ENCODE assay signal across 8 mouse cellular contexts in genomic region chr10:127326828-127327227, GRCm38 (mm10). TPM values are rescaled to one million over a fixed set of nuclear protein-coding genes. Genes with fewer than 3 reads are reported as not detected.
DNase-seq lines count a peak whose midpoint lies in the region; ATAC-seq and TF ChIP-seq lines count a peak whose summit lies in the region.

No protein-coding gene starts in this region.

- H3K4me1 ChIP-seq in brown adipose tissue, adult 24 weeks (ENCODE audit: control insufficient read depth, insufficient read depth, insufficient read length, low read length), result no peaks in the 10 kb centered on the region; the same call in 1 of the 2 replicates
- H3K4me1 ChIP-seq in heart, embryonic 15.5 days (replicated peaks), result peaks cover 21% of the 10 kb centered on the region
- H3K4me1 ChIP-seq in limb, embryonic 13.5 days, result peaks cover 16% of the 10 kb centered on the region
- peaks cover 10% of the 10 kb centered on the region; the same call in 1 of the 2 replicates for H3K4me1 ChIP-seq in stomach, postnatal 0 days (replicated peaks; ENCODE audit: control insufficient read depth, insufficient read depth)

- no peak for ATAC-seq in heart, embryonic 15.5 days (replicated peaks; ENCODE audit: insufficient number of reproducible peaks, insufficient read depth, low FRiP score, low read depth)
- ATAC-seq in limb, embryonic 13.5 days (ENCODE audit: low FRiP score, low read depth), result no peak
- 0 out of 2 replicates have a peak, but pooled peaks have one; percentile 1 for ATAC-seq in stomach, postnatal 0 days (ENCODE audit: low FRiP score, low TSS enrichment)

- no peak for TF ChIP-seq EP300 in stomach, postnatal 0 days (optimal IDR thresholded peaks at IDR 0.05)

- peak overlapping the region; percentile 53 for H3K9ac ChIP-seq in heart, embryonic 15.5 days
- peak overlapping the region; percentile 76 for H3K9ac ChIP-seq in limb, embryonic 13.5 days
- peak overlapping the region; percentile 62 for H3K9ac ChIP-seq in stomach, postnatal 0 days (ENCODE audit: low read length)

- peak; percentile 36 for DNase-seq in kidney, adult 18-20 months
- no peak for DNase-seq in kidney, adult 9 months
- DNase-seq in stomach, postnatal 0 days (ENCODE audit: low spot score), result no peak
- no peak for DNase-seq in T-cell, adult 2 months (ENCODE audit: low spot score)
- DNase-seq in thymus, adult 18-20 months, result no peak

- no peaks in the 10 kb centered on the region for H3K36me3 ChIP-seq in heart, embryonic 15.5 days
- H3K36me3 ChIP-seq in limb, embryonic 13.5 days, result peaks cover 20% of the 10 kb centered on the region
- H3K36me3 ChIP-seq in stomach, postnatal 0 days (ENCODE audit: control insufficient read depth, insufficient read depth, low read length), result no peaks in the 10 kb centered on the region

- H3K27me3 ChIP-seq in heart, embryonic 15.5 days, result peaks cover 95% of the 10 kb centered on the region
- H3K27me3 ChIP-seq in limb, embryonic 13.5 days, result peaks cover 65% of the 10 kb centered on the region
- H3K27me3 ChIP-seq in stomach, postnatal 0 days (ENCODE audit: control insufficient read depth, insufficient read depth, low read length), result no peaks in the 10 kb centered on the region

- peak overlapping the region; percentile 81 for H3K4me2 ChIP-seq in heart, embryonic 15.5 days
- peak overlapping the region; percentile 96 for H3K4me2 ChIP-seq in limb, embryonic 13.5 days (replicated peaks)
- peak overlapping the region; percentile 97 for H3K4me2 ChIP-seq in stomach, postnatal 0 days (replicated peaks; ENCODE audit: low read depth)

- WGBS in heart, embryonic 15.5 days, result 9% methylated on average over 29 of the region's 29 CpGs
- 7% methylated on average over 29 of the region's 29 CpGs for WGBS in limb, embryonic 13.5 days
- 9% methylated on average over 29 of the region's 29 CpGs for WGBS in stomach, postnatal 0 days

- TF ChIP-seq CTCF in stomach, postnatal 0 days (IDR thresholded peaks at IDR 0.05; ENCODE audit: low read depth), result no peak

- peak overlapping the region; percentile 50 for H3K4me3 ChIP-seq in brown adipose tissue, adult 24 weeks (ENCODE audit: insufficient read depth, low read depth, low read length)
- peak overlapping the region; percentile 50 for H3K4me3 ChIP-seq in heart, embryonic 15.5 days
- H3K4me3 ChIP-seq in limb, embryonic 13.5 days, result peak overlapping the region; percentile 56
- H3K4me3 ChIP-seq in stomach, postnatal 0 days (ENCODE audit: low read depth, low read length), result peak overlapping the region; percentile 50

- H3K9me3 ChIP-seq in heart, embryonic 15.5 days (replicated peaks), result no peaks in the 10 kb centered on the region
- H3K9me3 ChIP-seq in limb, embryonic 13.5 days, result no peaks in the 10 kb centered on the region
- H3K9me3 ChIP-seq in stomach, postnatal 0 days (ENCODE audit: control insufficient read depth, low read length), result no peaks in the 10 kb centered on the region

- no peak overlapping the region for H3K27ac ChIP-seq in brown adipose tissue, adult 24 weeks (replicated peaks; ENCODE audit: low read depth, low read length)
- no peak overlapping the region for H3K27ac ChIP-seq in heart, embryonic 15.5 days
- no peak overlapping the region for H3K27ac ChIP-seq in limb, embryonic 13.5 days
- H3K27ac ChIP-seq in stomach, postnatal 0 days (replicated peaks), result no peak overlapping the region

RNA-seq across cellular contexts. Expression of gene Arhgap9, which starts 5.1 kb away (rescaled TPM):
- polyA plus RNA-seq in brown adipose tissue, adult 24 weeks (2012; ENCODE audit: insufficient read depth, insufficient read length, missing spikeins), result 0.87 and 1.9 TPM in 2 replicates
- polyA plus RNA-seq in heart, embryonic 15.5 days (2015; fragmentation: Nextera tagmentation; extraction: Ambion mirVana), result 2.0 and 11.0 TPM in 2 replicates
- 5.2 and 5.4 TPM in 2 replicates for polyA plus RNA-seq in limb, embryonic 13.5 days (2015; fragmentation: Nextera tagmentation; extraction: Ambion mirVana)
- 5.2 and 5.7 TPM in 2 replicates for polyA plus RNA-seq in stomach, postnatal 0 days (2015; fragmentation: Nextera tagmentation; extraction: Ambion mirVana)

RNA-seq across cellular contexts. Expression of gene Gli1, which starts 14.9 kb away (rescaled TPM):
- polyA plus RNA-seq in brown adipose tissue, adult 24 weeks (2012; ENCODE audit: insufficient read depth, insufficient read length, missing spikeins), result 0.79 TPM in 1 of 2 replicates, not detected in the other
- 0.58 and 1.5 TPM in 2 replicates for polyA plus RNA-seq in heart, embryonic 15.5 days (2015; fragmentation: Nextera tagmentation; extraction: Ambion mirVana)
- 14.8 and 16.5 TPM in 2 replicates for polyA plus RNA-seq in limb, embryonic 13.5 days (2015; fragmentation: Nextera tagmentation; extraction: Ambion mirVana)
- 2.3 and 2.4 TPM in 2 replicates for polyA plus RNA-seq in stomach, postnatal 0 days (2015; fragmentation: Nextera tagmentation; extraction: Ambion mirVana)

RNA-seq across cellular contexts. Expression of gene Mars, which starts 15.2 kb away (rescaled TPM):
- polyA plus RNA-seq in brown adipose tissue, adult 24 weeks (2012; ENCODE audit: insufficient read depth, insufficient read length, missing spikeins), result 51.3 and 67.4 TPM in 2 replicates
- polyA plus RNA-seq in heart, embryonic 15.5 days (2015; fragmentation: Nextera tagmentation; extraction: Ambion mirVana), result 75.4 and 78.4 TPM in 2 replicates
- 118 and 122 TPM in 2 replicates for polyA plus RNA-seq in limb, embryonic 13.5 days (2015; fragmentation: Nextera tagmentation; extraction: Ambion mirVana)
- polyA plus RNA-seq in stomach, postnatal 0 days (2015; fragmentation: Nextera tagmentation; extraction: Ambion mirVana), result 66.6 and 70.4 TPM in 2 replicates

RNA-seq across cellular contexts. Expression of gene Inhbe, which starts 27.4 kb away (rescaled TPM):
- not detected in 2 replicates for polyA plus RNA-seq in brown adipose tissue, adult 24 weeks (2012; ENCODE audit: insufficient read depth, insufficient read length, missing spikeins)
- 0.03 TPM in 1 of 2 replicates, not detected in the other for polyA plus RNA-seq in heart, embryonic 15.5 days (2015; fragmentation: Nextera tagmentation; extraction: Ambion mirVana)
- 0.04 and 0.05 TPM in 2 replicates for polyA plus RNA-seq in limb, embryonic 13.5 days (2015; fragmentation: Nextera tagmentation; extraction: Ambion mirVana)
- polyA plus RNA-seq in stomach, postnatal 0 days (2015; fragmentation: Nextera tagmentation; extraction: Ambion mirVana), result 0.02 and 0.12 TPM in 2 replicates

RNA-seq across cellular contexts. Expression of gene Mbd6, which starts 38.0 kb away (rescaled TPM):
- polyA plus RNA-seq in brown adipose tissue, adult 24 weeks (2012; ENCODE audit: insufficient read depth, insufficient read length, missing spikeins), result 15.9 and 18.4 TPM in 2 replicates
- 10.6 and 15.7 TPM in 2 replicates for polyA plus RNA-seq in heart, embryonic 15.5 days (2015; fragmentation: Nextera tagmentation; extraction: Ambion mirVana)
- 15.0 and 16.7 TPM in 2 replicates for polyA plus RNA-seq in limb, embryonic 13.5 days (2015; fragmentation: Nextera tagmentation; extraction: Ambion mirVana)
- polyA plus RNA-seq in stomach, postnatal 0 days (2015; fragmentation: Nextera tagmentation; extraction: Ambion mirVana), result 8.5 and 8.9 TPM in 2 replicates
